Mouse (Mus musculus) gonadal fat pad, adult 2 months (tissue): ENCODE results near the gene Cep44. TPM values are rescaled to one million over a fixed set of nuclear protein-coding genes. Genes with fewer than 3 reads are reported as not detected.

Experiments
- DNase-seq: peaks from one replicate; pipeline ENCODE4 v3.0.0-alpha.2; 2012; ENCODE audit warnings: low read depth
- polyA plus RNA-seq: library from polyadenylated mRNA; depleted of rRNA; stranded (reverse); fragments of >200 nt; gene quantifications from 2 replicates; pipeline ENCODE4 v1.2.3, GENCODE M21; 2012; rRNA removed

Cep44 gene
- polyA plus RNA-seq, 1 experiment = 11.0 TPM

GRCm38 (mm10) chr8:56486006-56486405 is 64.8 kb downstream of the Cep44 start:
- DNase-seq = no peak

Other genes with a start within 250 kb of the Cep44 start
- gene Fbxo8, start within 50 bp of the Cep44 start, polyA plus RNA-seq = 18.7 and 20.3 TPM in 2 replicates